Mouse (Mus musculus): Measurements from ENCODE around the gene Tulp1.

- TF ChIP-seq EP300 (optimal IDR thresholded peaks at IDR 0.05): no peak
- no peak for TF ChIP-seq CTCF (IDR thresholded peaks at IDR 0.05; ENCODE audit: low read depth)
Observed at GRCm38 (mm10) chr17:28326951-28327350, 38.1 kb downstream of the Tulp1 start.
